Mouse (Mus musculus): ENCODE measurements around the gene Il10rb. TPM values are rescaled to one million over a fixed set of nuclear protein-coding genes. Genes with fewer than 3 reads are reported as not detected.

The Il10rb gene
- total and polyA plus RNA-seq, 3 experiments = 32.1 to 37.9 (median 36.1) TPM

DNA sequence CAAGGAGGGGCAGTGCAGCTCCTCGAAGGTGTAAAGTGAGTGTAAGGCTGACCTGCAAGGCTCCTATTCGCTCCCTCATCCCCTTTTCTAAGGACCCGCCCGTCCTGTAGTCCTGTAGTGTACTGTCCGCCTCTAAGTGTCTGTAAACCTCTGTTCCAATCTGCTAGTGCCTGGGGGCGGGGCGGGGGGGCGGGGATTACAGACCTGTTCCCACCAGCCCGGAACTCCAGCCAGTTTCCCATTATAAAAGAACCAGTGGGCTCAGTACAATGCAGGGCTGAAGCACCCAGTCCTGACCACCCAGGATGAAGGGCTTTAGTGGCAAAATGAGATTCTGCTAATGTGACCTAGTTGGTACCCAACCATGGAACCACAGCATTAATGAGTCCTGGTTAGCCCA, 27.0 kb upstream of the Il10rb start:
- Histone ChIP-seq H3K79me2 (replicated peaks; ENCODE audit: control insufficient read depth, extremely low read depth, insufficient read depth, poor library complexity, severe bottlenecking) (peaks cover 11% of the 10 kb centered on the region), H3K9ac (ENCODE audit: insufficient read depth, low read depth) (no peak overlapping the region), H3K4me3 (replicated peaks in 1 of 3; ENCODE audit: low read depth in 2 of 3, low read length in 2 of 3, poor library complexity in 1 of 3) (no peak overlapping the region), H3K4me2 (ENCODE audit: insufficient read depth, low read depth, poor library complexity, severe bottlenecking) (no peak overlapping the region), H3K4me1 (ENCODE audit: control insufficient read depth in 1 of 2, insufficient read depth in 2 of 2) (peaks cover 3 to 41% of the 10 kb centered on the region in 2 experiments), H3K9me3 (replicated peaks; ENCODE audit: low read length) (peaks cover 6% of the 10 kb centered on the region), H3K27ac (ENCODE audit: insufficient read depth, low read depth) (no peak overlapping the region), H3K36me3 (replicated peaks in 1 of 2; ENCODE audit: control insufficient read depth in 1 of 2, insufficient read depth in 1 of 2, low read length in 1 of 2) (peaks cover 20 to 86% of the 10 kb centered on the region in 2 experiments), H3K27me3 (replicated peaks) (no peaks in the 10 kb centered on the region)
- dilution Hi-C loops (cut with MboI; ENCODE audit: extremely low pct_ligation_motif_present, extremely low pct_unique_long_range_greater_than_20kb, low sequenced_read_pairs) = no loop called here
- in situ Hi-C loops (cut with MboI; ENCODE audit: low pct_ligation_motif_present, low pct_unique_long_range_greater_than_20kb, low sequenced_read_pairs) = no loop called here
- TF ChIP-seq JUND (conservative IDR thresholded peaks at IDR 0.05; ENCODE audit: low read depth, low read length) (no peak), USF2 (conservative IDR thresholded peaks at IDR 0.05; ENCODE audit: low read depth, low read length) (no peak), ZNF384 (IDR thresholded peaks at IDR 0.05; ENCODE audit: low read depth, low read length) (no peak), SMC3 (IDR thresholded peaks at IDR 0.05; ENCODE audit: low read depth, low read length) (no peak), POLR2AphosphoS2 (IDR thresholded peaks at IDR 0.05; ENCODE audit: low read depth, low read length) (no peak), PAX5 (IDR thresholded peaks at IDR 0.05; ENCODE audit: low read length) (no peak), TCF12 (IDR thresholded peaks at IDR 0.05; ENCODE audit: low read depth, low read length) (no peak), ZC3H11A (IDR thresholded peaks at IDR 0.05; ENCODE audit: low read depth, low read length) (no peak), CHD2 (IDR thresholded peaks at IDR 0.05; ENCODE audit: low read length) (no peak), E2F4 (IDR thresholded peaks at IDR 0.05; ENCODE audit: insufficient replicate concordance, low read depth, low read length) (no peak), MYC (IDR thresholded peaks at IDR 0.05; ENCODE audit: low read depth, low read length) (no peak), EP300 (IDR thresholded peaks at IDR 0.05; ENCODE audit: low read length) (no peak), ELF1 (IDR thresholded peaks at IDR 0.05; ENCODE audit: low read depth, low read length) (no peak), MAZ (IDR thresholded peaks at IDR 0.05; ENCODE audit: low read depth, low read length) (no peak), CHD1 (IDR thresholded peaks at IDR 0.05; ENCODE audit: low read depth, low read length) (no peak)
- DNase-seq (ENCODE audit: extremely low read depth) = no peak

DNA sequence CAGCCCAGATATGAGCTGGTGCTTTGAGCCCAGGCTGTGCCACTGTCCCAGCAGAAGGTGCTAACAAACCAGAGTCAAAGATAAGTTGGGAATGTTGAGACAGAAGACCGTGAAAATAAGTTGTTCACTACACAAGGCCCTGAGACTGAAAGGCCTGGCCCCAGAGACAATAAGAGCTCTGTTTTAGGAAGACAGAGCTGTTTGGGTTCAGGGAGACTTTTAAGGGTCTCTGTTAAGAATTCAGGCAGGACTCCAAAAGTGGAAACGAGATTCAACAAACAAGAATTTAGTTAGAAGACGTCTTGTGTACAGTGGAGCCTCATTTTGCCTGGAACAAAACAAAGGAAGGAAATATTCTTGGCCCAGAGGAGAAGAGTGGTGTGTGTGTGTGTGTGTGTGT, 26.6 kb upstream of the Il10rb start:
- TF ChIP-seq POLR2A (IDR thresholded peaks at IDR 0.05; ENCODE audit: low read depth, low read length) (no peak), KAT2A (IDR thresholded peaks at IDR 0.05; ENCODE audit: insufficient replicate concordance, low read length) (no peak), E2F4 (IDR thresholded peaks at IDR 0.05; ENCODE audit: insufficient replicate concordance, low read depth, low read length) (no peak), MAFK (IDR thresholded peaks at IDR 0.05; ENCODE audit: insufficient replicate concordance, low read length) (no peak), RAD21 (IDR thresholded peaks at IDR 0.05; ENCODE audit: low read depth, low read length) (no peak), USF2 (conservative IDR thresholded peaks at IDR 0.05; ENCODE audit: low read depth, low read length) (no peak), MAZ (IDR thresholded peaks at IDR 0.05; ENCODE audit: low read depth, low read length) (no peak), JUN (IDR thresholded peaks at IDR 0.05; ENCODE audit: insufficient read depth, low read depth, low read length) (no peak), MAX (IDR thresholded peaks at IDR 0.05; ENCODE audit: low read length) (no peak), ZC3H11A (IDR thresholded peaks at IDR 0.05; ENCODE audit: low read depth, low read length) (no peak), POLR2AphosphoS2 (IDR thresholded peaks at IDR 0.05; ENCODE audit: low read depth, low read length) (no peak), SIN3A (IDR thresholded peaks at IDR 0.05; ENCODE audit: low read length) (no peak), MEF2A (IDR thresholded peaks at IDR 0.05; ENCODE audit: borderline replicate concordance, low read depth, low read length) (no peak), USF1 (IDR thresholded peaks at IDR 0.05; ENCODE audit: low read depth, low read length) (no peak), CTCF (conservative IDR thresholded peaks at IDR 0.05 in 1 of 2, IDR thresholded peaks at IDR 0.05 in 1 of 2; ENCODE audit: low read depth in 2 of 2, low read length in 2 of 2) (no peak), JUND (conservative IDR thresholded peaks at IDR 0.05; ENCODE audit: low read depth, low read length) (no peak), ELF1 (IDR thresholded peaks at IDR 0.05; ENCODE audit: low read depth, low read length) (no peak), ZKSCAN1 (IDR thresholded peaks at IDR 0.05; ENCODE audit: borderline replicate concordance, low read depth, low read length) (no peak), EP300 (IDR thresholded peaks at IDR 0.05; ENCODE audit: low read length) (no peak), NELFE (IDR thresholded peaks at IDR 0.05; ENCODE audit: low read depth, low read length) (no peak)
- Histone ChIP-seq H3K27ac (ENCODE audit: insufficient read depth, low read depth) (no peak overlapping the region), H3K9me3 (replicated peaks; ENCODE audit: low read length) (peaks cover 6% of the 10 kb centered on the region), H3K4me2 (ENCODE audit: insufficient read depth, low read depth, poor library complexity, severe bottlenecking) (no peak overlapping the region), H3K27me3 (replicated peaks) (no peaks in the 10 kb centered on the region), H3K4me3 (replicated peaks in 1 of 3; ENCODE audit: low read depth in 2 of 3, low read length in 2 of 3, poor library complexity in 1 of 3) (no peak overlapping the region), H3K36me3 (replicated peaks in 1 of 2; ENCODE audit: control insufficient read depth in 1 of 2, insufficient read depth in 1 of 2, low read length in 1 of 2) (peaks cover 23 to 90% of the 10 kb centered on the region in 2 experiments), H3K79me2 (replicated peaks; ENCODE audit: control insufficient read depth, extremely low read depth, insufficient read depth, poor library complexity, severe bottlenecking) (peaks cover 10% of the 10 kb centered on the region; the same call in 1 of the 2 replicates), H3K9ac (ENCODE audit: insufficient read depth, low read depth) (no peak overlapping the region), H3K4me1 (ENCODE audit: control insufficient read depth in 1 of 2, insufficient read depth in 2 of 2) (peaks cover 3 to 37% of the 10 kb centered on the region in 2 experiments)
- dilution Hi-C loops (cut with MboI; ENCODE audit: extremely low pct_ligation_motif_present, extremely low pct_unique_long_range_greater_than_20kb, low sequenced_read_pairs) = no loop called here
- in situ Hi-C loops (cut with MboI; ENCODE audit: low pct_ligation_motif_present, low pct_unique_long_range_greater_than_20kb, low sequenced_read_pairs) = no loop called here
- no peak for DNase-seq (ENCODE audit: extremely low read depth)

Data from CH12.LX (cell line).